Mouse (Mus musculus): ENCODE data around the gene Nrgn.

Nrgn gene

GRCm38 (mm10) chr9:37530031-37530887 lies 22.4 kb downstream of the Nrgn start:
- in situ Hi-C loops (cut with MboI, MseI), result no loop called here

GRCm38 (mm10) chr9:37528225-37528970 lies 24.3 kb downstream of the Nrgn start:
- in situ Hi-C loops (cut with MboI, MseI), result loop anchor here (5.0 kb wide), 1 partner anchor 61 kb away; no protein-coding TSS in a partner anchor

GRCm38 (mm10) chr9:37527396-37528224 lies 25.1 kb downstream of the Nrgn start, which contains the start of gene Esam:
Gene Esam, plus strand, starts transcription at chr9:37528078.
- in situ Hi-C loops (cut with MboI, MseI), result loop anchor here (5.0 kb wide), 1 partner anchor 60 kb away; no protein-coding TSS in a partner anchor

GRCm38 (mm10) chr9:37526443-37527395 lies 26.0 kb downstream of the Nrgn start:
- in situ Hi-C loops (cut with MboI, MseI), result loop anchor here (5.0 kb wide), 1 partner anchor 59 kb away; no protein-coding TSS in a partner anchor

- in situ Hi-C loops (cut with MboI, MseI), result loop anchor here (5.0 kb wide), 1 partner anchor 58 kb away; no protein-coding TSS in a partner anchor
These were observed 27.2 kb downstream of the Nrgn start for GRCm38 (mm10) chr9:37525461-37525860.

GRCm38 (mm10) chr9:37519995-37520394 lies 32.7 kb downstream of the Nrgn start:
- in situ Hi-C loops (cut with MboI, MseI), result no loop called here

- in situ Hi-C loops (cut with MboI, MseI), result no loop called here
These were observed 33.7 kb downstream of the Nrgn start for GRCm38 (mm10) chr9:37518991-37519390.

- in situ Hi-C loops (cut with MboI, MseI), result no loop called here
These were observed 35.2 kb downstream of the Nrgn start for GRCm38 (mm10) chr9:37517467-37517866.

- in situ Hi-C loops (cut with MboI, MseI), result no loop called here
These were observed 38.2 kb downstream of the Nrgn start for GRCm38 (mm10) chr9:37514456-37514855.

GRCm38 (mm10) chr9:37512097-37512496 lies 40.6 kb downstream of the Nrgn start:
- in situ Hi-C loops (cut with MboI, MseI), result no loop called here

GRCm38 (mm10) chr9:37506023-37506422 lies 46.7 kb downstream of the Nrgn start:
- in situ Hi-C loops (cut with MboI, MseI), result no loop called here

- in situ Hi-C loops (cut with MboI, MseI), result no loop called here
These were observed 48.4 kb downstream of the Nrgn start for GRCm38 (mm10) chr9:37504348-37504747.

- in situ Hi-C loops (cut with MboI, MseI), result no loop called here
These were observed 51.5 kb downstream of the Nrgn start for GRCm38 (mm10) chr9:37501170-37501569.

- in situ Hi-C loops (cut with MboI, MseI), result no loop called here
These were observed 52.5 kb downstream of the Nrgn start for GRCm38 (mm10) chr9:37500201-37500600.

GRCm38 (mm10) chr9:37496325-37496724 lies 56.4 kb downstream of the Nrgn start:
- in situ Hi-C loops (cut with MboI, MseI), result no loop called here

GRCm38 (mm10) chr9:37495761-37496160 lies 56.9 kb downstream of the Nrgn start:
- in situ Hi-C loops (cut with MboI, MseI), result no loop called here
